Mouse (Mus musculus) testis, postnatal 14 days (tissue): ENCODE measurements around the gene Mis18a.

Experiments used
- DNase-seq: peaks from one replicate; pipeline ENCODE4 v3.0.0; 2021; ENCODE audit warnings: low spot score

The Mis18a gene

GRCm38 (mm10) chr16:90703646-90704045 lies 23.6 kb downstream of the Mis18a start:
- no peak for DNase-seq

- DNase-seq = no peak
Measured at GRCm38 (mm10) chr16:90701541-90701940, 25.7 kb downstream of the Mis18a start.

- no peak for DNase-seq
Measured at GRCm38 (mm10) chr16:90699390-90699789, 27.8 kb downstream of the Mis18a start.

GRCm38 (mm10) chr16:90696306-90696705 lies 30.9 kb downstream of the Mis18a start:
- no peak for DNase-seq

GRCm38 (mm10) chr16:90695121-90695520 lies 32.1 kb downstream of the Mis18a start:
- no peak for DNase-seq

GRCm38 (mm10) chr16:90694719-90695118 lies 32.5 kb downstream of the Mis18a start:
- no peak for DNase-seq

GRCm38 (mm10) chr16:90693625-90694024 lies 33.6 kb downstream of the Mis18a start:
- DNase-seq = no peak

GRCm38 (mm10) chr16:90692704-90693385 lies 34.4 kb downstream of the Mis18a start:
- DNase-seq = no peak

- DNase-seq = no peak
Measured at GRCm38 (mm10) chr16:90687687-90688263, 39.4 kb downstream of the Mis18a start.

GRCm38 (mm10) chr16:90687011-90687410 lies 40.2 kb downstream of the Mis18a start:
- DNase-seq = no peak

- DNase-seq = no peak
Measured at GRCm38 (mm10) chr16:90684092-90684491, 43.1 kb downstream of the Mis18a start.

GRCm38 (mm10) chr16:90679984-90680383 lies 47.2 kb downstream of the Mis18a start:
- DNase-seq = no peak

GRCm38 (mm10) chr16:90678820-90679219 lies 48.4 kb downstream of the Mis18a start:
- DNase-seq = peak; percentile 43

GRCm38 (mm10) chr16:90676920-90677574 lies 50.2 kb downstream of the Mis18a start:
- peak; percentile 31 for DNase-seq

- no peak for DNase-seq
Measured at GRCm38 (mm10) chr16:90674651-90675050, 52.6 kb downstream of the Mis18a start.

- DNase-seq = no peak
Measured at GRCm38 (mm10) chr16:90673507-90674354, 53.5 kb downstream of the Mis18a start.
